Mouse (Mus musculus): ENCODE measurements at regions not wholly inside any gene's neighbourhood (a gene's known extent, or its start where the extent isn't known, plus 50 kb on each side); places are given as distances from the start of the nearest gene placed in this dataset.
A peak's percentile ranks its signal among the peaks of the same experiment; 100 is the strongest.

DNA sequence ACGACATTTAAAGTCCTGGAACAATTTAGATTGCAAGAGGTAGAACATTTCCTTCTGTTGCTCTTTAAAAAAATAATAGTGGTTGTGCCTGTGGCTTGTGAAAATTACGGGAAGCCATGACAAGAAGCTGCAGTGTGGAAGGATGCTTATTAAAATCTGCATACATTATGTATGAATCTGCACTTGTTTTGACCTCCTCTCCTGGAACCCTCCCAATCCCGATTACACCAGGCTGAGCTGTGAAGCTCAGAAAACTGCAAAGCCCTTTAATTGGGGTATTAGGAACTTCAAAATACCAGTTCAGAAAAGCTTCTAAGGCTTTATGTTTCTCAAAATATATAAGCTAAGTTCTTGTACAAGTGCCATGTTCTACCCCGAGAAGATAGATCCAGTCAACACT lies 171.8 kb downstream of the Fam76b start:
- Histone ChIP-seq H3K4me1 (ENCODE audit: insufficient read depth, low read length) (peaks cover 6% of the 10 kb centered on the region; the same call in 1 of the 2 replicates), H3K27ac (no peak overlapping the region), H3K4me2 (ENCODE audit: low read depth, low read length) (no peak overlapping the region), H3K36me3 (ENCODE audit: insufficient read depth, low read length) (no peaks in the 10 kb centered on the region), H3K4me3 (ENCODE audit: low read length) (no peak overlapping the region), H3K9ac (replicated peaks; ENCODE audit: low read length) (no peak overlapping the region), H3K9me3 (ENCODE audit: low read length) (no peaks in the 10 kb centered on the region), H3K27me3 (ENCODE audit: insufficient read depth, low read length) (no peaks in the 10 kb centered on the region)
- ATAC-seq (no peak), DNase-seq (ENCODE audit: low spot score) (peak; percentile 32)
- WGBS: 45% methylated on average over 4 of the region's 4 CpGs
- TF ChIP-seq CTCF (IDR thresholded peaks at IDR 0.05; ENCODE audit: low read depth): no peak

DNA sequence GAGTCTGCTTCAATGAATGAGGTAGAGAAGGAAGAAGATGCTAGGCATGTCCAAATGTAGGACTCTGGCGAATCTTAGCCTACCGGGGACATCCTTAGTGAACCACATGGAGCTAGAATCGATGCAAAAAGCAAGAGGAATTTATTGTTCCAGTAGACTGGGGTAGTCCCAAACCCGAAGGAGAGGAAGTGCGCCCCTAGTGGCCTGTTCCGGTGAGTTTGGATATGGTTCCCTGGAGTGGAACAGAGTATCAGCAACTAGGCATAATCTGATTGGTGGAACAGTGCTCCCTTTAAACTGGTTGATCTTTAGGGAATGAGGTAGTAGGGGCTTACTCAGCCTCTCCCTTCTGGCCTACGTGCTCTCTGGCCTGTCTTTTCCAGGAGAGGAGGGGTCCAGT lies 174.0 kb downstream of the Fam76b start:
- Histone ChIP-seq H3K4me3 (ENCODE audit: low read length) (no peak overlapping the region), H3K36me3 (ENCODE audit: insufficient read depth, low read length) (no peaks in the 10 kb centered on the region), H3K27ac (no peak overlapping the region), H3K4me2 (ENCODE audit: low read depth, low read length) (no peak overlapping the region), H3K27me3 (ENCODE audit: insufficient read depth, low read length) (no peaks in the 10 kb centered on the region), H3K9me3 (ENCODE audit: low read length) (no peaks in the 10 kb centered on the region), H3K4me1 (ENCODE audit: insufficient read depth, low read length) (peaks cover 6% of the 10 kb centered on the region; the same call in 1 of the 2 replicates), H3K9ac (replicated peaks; ENCODE audit: low read length) (no peak overlapping the region)
- TF ChIP-seq CTCF (IDR thresholded peaks at IDR 0.05; ENCODE audit: low read depth): peak; percentile 44
- ATAC-seq (peak; percentile 55; the same call in 1 of the 2 replicates), DNase-seq (ENCODE audit: low spot score) (peak; percentile 40)
- 77% methylated on average over 7 of the region's 7 CpGs for WGBS

DNA sequence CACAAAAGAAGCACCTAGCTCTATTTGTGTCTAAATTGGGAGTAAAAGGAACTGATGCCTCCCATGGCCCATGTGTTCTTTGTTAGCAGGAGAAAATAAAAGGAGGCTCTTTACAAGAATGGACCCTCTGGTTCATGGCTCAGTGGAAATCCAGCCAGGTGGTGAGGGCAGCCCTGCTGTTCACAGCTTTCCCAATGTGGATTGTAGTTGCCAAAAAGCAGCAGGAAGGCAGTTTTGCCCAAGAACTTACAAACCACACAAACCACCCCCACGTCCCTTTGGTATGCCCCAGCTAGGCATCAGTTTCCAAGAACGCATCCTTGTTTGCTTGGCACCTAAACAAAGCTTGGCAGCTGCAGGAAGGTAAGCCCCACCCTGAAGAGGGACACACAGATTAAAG lies 174.7 kb downstream of the Fam76b start:
- DNase-seq (ENCODE audit: low spot score): peak; percentile 66
- TF ChIP-seq CTCF (IDR thresholded peaks at IDR 0.05; ENCODE audit: low read depth): no peak
- Histone ChIP-seq H3K4me1 (ENCODE audit: insufficient read depth, low read length) (peaks cover 6% of the 10 kb centered on the region; the same call in 1 of the 2 replicates), H3K4me2 (ENCODE audit: low read depth, low read length) (no peak overlapping the region), H3K9me3 (ENCODE audit: low read length) (no peaks in the 10 kb centered on the region), H3K27me3 (ENCODE audit: insufficient read depth, low read length) (no peaks in the 10 kb centered on the region), H3K4me3 (ENCODE audit: low read length) (no peak overlapping the region), H3K9ac (replicated peaks; ENCODE audit: low read length) (no peak overlapping the region), H3K27ac (no peak overlapping the region), H3K36me3 (ENCODE audit: insufficient read depth, low read length) (no peaks in the 10 kb centered on the region)
- 14% methylated on average over 2 of the region's 2 CpGs for WGBS
- no peak for ATAC-seq

DNA sequence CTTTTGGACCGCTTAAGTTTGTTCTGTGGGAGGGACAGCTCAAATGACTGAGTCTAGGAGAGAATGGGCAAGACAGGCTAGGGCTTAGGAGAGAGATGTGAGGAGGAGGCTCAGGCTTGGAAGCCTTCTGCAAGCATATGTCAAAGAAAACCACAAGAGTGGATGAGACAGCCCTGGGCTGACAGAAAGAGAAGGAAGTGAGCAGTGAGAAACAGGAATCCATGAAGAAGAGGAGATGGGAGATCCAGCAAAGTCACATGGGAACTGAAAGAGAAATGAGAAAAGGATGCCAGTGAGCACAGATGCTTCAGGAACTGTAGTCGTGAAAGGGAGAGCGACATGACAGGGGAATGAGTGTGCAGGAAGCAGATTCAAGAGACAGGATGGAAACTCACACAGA lies 175.6 kb downstream of the Fam76b start:
- no peak for ATAC-seq
- H3K9me3 ChIP-seq (ENCODE audit: low read length): no peaks in the 10 kb centered on the region
- H3K9ac ChIP-seq (replicated peaks; ENCODE audit: low read length): no peak overlapping the region
- no peak overlapping the region for H3K4me3 ChIP-seq (ENCODE audit: low read length)
- no peaks in the 10 kb centered on the region for H3K27me3 ChIP-seq (ENCODE audit: insufficient read depth, low read length)
- H3K4me2 ChIP-seq (ENCODE audit: low read depth, low read length): no peak overlapping the region
- WGBS: 81% methylated on average over 3 of the region's 3 CpGs
- no peak for TF ChIP-seq CTCF (IDR thresholded peaks at IDR 0.05; ENCODE audit: low read depth)
- no peak overlapping the region for H3K27ac ChIP-seq
- H3K4me1 ChIP-seq (ENCODE audit: insufficient read depth, low read length): peaks cover 6% of the 10 kb centered on the region; the same call in 1 of the 2 replicates
- no peak for DNase-seq (ENCODE audit: low spot score)
- no peaks in the 10 kb centered on the region for H3K36me3 ChIP-seq (ENCODE audit: insufficient read depth, low read length)

DNA sequence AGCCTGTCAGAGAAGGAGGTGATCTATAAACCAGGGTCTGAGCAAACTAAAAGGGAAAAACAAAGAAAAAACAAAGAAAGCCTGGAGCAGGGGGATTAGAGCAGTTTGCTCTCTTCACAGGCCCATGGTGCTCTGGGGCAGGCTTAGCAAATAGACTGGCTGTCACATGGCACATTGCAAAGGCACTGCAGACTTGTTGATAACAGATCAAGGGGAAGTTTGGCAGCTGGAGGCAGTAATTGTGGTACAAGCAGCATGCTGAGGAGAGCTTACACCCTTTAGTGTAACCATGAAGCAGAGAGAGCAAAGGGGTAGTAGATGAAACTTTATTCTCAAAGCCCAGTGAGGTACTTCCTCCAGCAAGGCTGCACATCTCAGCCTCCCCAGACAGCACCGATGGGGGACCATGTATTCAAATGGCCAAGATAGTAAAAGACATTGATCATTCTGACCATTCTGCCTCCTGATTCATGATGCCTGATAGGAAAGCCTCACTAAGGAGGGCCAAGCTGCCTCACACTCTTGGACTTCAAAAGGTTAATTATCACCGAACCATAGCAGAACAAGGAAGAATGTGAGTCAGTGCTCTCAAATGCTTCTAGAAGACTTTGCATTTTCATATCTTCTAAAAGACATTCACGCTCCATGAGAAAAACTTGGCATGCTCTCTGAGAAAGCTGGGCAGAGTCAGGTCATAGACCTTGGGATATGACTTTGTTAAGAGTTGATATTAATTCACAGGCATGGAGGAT lies 178.9 kb downstream of the Fam76b start:
- Histone ChIP-seq H3K4me1 (ENCODE audit: insufficient read depth, low read length) (peaks cover 6% of the 10 kb centered on the region; the same call in 1 of the 2 replicates), H3K9me3 (ENCODE audit: low read length) (no peaks in the 10 kb centered on the region), H3K27ac (no peak overlapping the region), H3K36me3 (ENCODE audit: insufficient read depth, low read length) (no peaks in the 10 kb centered on the region), H3K27me3 (ENCODE audit: insufficient read depth, low read length) (no peaks in the 10 kb centered on the region), H3K4me3 (ENCODE audit: low read length) (no peak overlapping the region), H3K4me2 (ENCODE audit: low read depth, low read length) (no peak overlapping the region), H3K9ac (replicated peaks; ENCODE audit: low read length) (no peak overlapping the region)
- ATAC-seq (no peak), DNase-seq (ENCODE audit: low spot score) (no peak)
- no peak for TF ChIP-seq CTCF (IDR thresholded peaks at IDR 0.05; ENCODE audit: low read depth)
- 86% methylated on average over 3 of the region's 3 CpGs for WGBS

DNA sequence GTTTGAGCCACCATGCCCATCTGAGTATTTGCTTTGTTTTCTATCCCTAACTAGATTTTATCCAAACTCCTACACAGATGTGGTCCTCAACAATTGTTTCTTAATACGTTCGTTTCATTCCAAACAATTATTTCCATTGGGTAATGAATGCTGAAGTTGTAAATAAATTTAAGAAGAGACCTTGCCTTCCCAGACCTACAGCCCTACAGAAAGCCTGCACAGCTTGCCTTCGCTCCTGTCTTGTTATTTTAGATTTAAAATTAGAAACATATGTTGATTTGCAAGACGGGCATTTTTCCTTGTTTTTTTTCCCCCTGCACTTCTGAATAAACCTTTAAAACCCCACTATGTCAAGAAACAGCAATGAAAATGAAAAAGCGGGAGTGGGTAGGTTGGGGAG lies 181.9 kb downstream of the Fam76b start:
- Histone ChIP-seq H3K4me2 (ENCODE audit: low read depth, low read length) (no peak overlapping the region), H3K27me3 (ENCODE audit: insufficient read depth, low read length) (no peaks in the 10 kb centered on the region), H3K27ac (no peak overlapping the region), H3K9ac (replicated peaks; ENCODE audit: low read length) (no peak overlapping the region), H3K4me1 (ENCODE audit: insufficient read depth, low read length) (no peaks in the 10 kb centered on the region), H3K4me3 (ENCODE audit: low read length) (no peak overlapping the region), H3K36me3 (ENCODE audit: insufficient read depth, low read length) (no peaks in the 10 kb centered on the region), H3K9me3 (ENCODE audit: low read length) (no peaks in the 10 kb centered on the region)
- no peak for ATAC-seq
- no peak for DNase-seq (ENCODE audit: low spot score)
- WGBS: 89% methylated on average over 5 of the region's 5 CpGs
- no peak for TF ChIP-seq CTCF (IDR thresholded peaks at IDR 0.05; ENCODE audit: low read depth)

DNA sequence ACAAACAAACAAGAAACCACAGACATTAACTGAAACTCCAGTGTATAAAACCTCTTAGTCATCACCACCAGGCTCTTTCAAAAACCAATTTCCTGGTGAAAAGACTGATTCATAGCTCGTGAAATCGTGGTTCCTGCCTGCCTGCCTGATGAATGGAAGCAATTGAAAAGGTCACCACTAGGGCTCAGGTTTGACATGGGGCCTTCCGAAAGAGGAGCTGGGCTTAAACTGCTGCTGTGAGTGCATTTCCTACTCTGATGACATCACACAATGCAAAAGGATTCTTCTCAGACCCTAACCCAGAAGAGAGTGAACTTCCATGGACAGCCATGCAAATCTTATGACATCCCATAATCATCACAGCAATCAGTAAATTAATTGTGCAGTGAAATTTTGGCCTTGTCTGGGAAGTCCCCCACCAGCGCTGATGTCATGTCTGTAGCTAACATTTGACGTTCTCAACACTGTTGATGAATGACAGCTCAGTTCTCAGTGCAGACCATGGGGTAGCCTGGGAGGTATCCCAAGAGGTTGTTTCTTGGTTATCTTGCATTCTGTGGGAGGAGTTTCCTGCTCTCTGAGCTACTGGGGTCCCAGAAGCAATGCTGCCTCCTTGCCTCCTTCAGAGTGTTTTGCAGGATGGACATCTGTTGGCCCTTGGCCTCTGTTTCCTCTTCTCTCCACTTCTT lies 182.9 kb downstream of the Fam76b start:
- no peaks in the 10 kb centered on the region for H3K36me3 ChIP-seq (ENCODE audit: insufficient read depth, low read length)
- H3K4me1 ChIP-seq (ENCODE audit: insufficient read depth, low read length): no peaks in the 10 kb centered on the region
- H3K9me3 ChIP-seq (ENCODE audit: low read length): no peaks in the 10 kb centered on the region
- TF ChIP-seq CTCF (IDR thresholded peaks at IDR 0.05; ENCODE audit: low read depth): peak; percentile 39
- 49% methylated on average over 5 of the region's 5 CpGs for WGBS
- DNase-seq (ENCODE audit: low spot score): no peak
- no peaks in the 10 kb centered on the region for H3K27me3 ChIP-seq (ENCODE audit: insufficient read depth, low read length)
- no peak overlapping the region for H3K9ac ChIP-seq (replicated peaks; ENCODE audit: low read length)
- no peak overlapping the region for H3K4me2 ChIP-seq (ENCODE audit: low read depth, low read length)
- H3K4me3 ChIP-seq (ENCODE audit: low read length): no peak overlapping the region
- no peak overlapping the region for H3K27ac ChIP-seq
- no peak for ATAC-seq
